Mouse (Mus musculus): ENCODE measurements around the gene Phf24.

GRCm38 (mm10) chr4:42872151-42872550 is 44.3 kb upstream of the Phf24 start:
- no peak for TF ChIP-seq CTCF (IDR thresholded peaks at IDR 0.05; ENCODE audit: extremely low read depth, insufficient read length, insufficient replicate concordance, low read depth, low read length)
- no peak for TF ChIP-seq POLR2A (IDR thresholded peaks at IDR 0.05; ENCODE audit: low read depth, low read length)
